Mouse (Mus musculus) neural tube, embryonic 10.5 days (tissue): ENCODE measurements around the gene Dgcr2.

Experiments
- DNase-seq: peaks from one replicate; pipeline ENCODE4 v3.0.0-alpha.2; 2017; ENCODE audit warnings: low spot score; ENCODE audit errors: extremely low spot score

Dgcr2 gene

DNA sequence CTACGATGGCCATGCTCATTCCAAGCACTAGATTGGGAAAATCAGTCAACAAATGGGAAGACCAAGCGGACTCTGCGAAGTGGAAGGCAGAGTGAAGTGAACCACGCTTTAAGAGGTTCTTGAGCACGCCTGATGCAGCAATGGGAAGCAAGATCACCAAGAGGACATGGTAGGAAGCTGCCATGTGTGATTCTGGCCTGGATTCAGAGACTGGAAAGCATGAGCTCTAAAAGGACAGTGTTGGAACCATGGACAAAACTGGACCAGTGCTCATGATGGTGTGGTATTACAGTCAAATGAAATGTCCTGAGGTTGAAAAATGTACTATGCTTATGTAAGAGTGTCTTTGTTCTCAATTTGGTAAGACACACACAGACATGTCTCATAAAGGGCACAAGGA lies 47.0 kb downstream of the Dgcr2 start:
- DNase-seq: no peak

DNA sequence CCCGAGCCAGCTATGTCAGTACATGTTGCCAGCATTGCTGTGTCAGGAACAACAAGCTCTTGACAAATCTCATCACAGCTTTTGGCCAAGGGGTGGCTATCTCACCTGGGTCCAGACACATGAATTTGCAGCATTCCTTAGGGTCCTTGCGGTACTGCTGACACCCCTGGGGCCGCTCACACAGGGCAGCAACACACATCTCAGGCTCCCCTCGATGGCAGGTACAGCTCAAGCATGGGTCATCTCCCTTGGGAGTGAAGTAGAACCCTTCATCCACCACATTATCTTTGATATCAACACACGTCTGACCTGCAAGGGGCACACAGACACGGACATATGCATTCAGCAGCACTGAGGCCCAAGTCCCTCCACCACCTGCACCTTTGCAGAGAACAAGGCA lies 48.9 kb downstream of the Dgcr2 start:
- DNase-seq: no peak

DNA sequence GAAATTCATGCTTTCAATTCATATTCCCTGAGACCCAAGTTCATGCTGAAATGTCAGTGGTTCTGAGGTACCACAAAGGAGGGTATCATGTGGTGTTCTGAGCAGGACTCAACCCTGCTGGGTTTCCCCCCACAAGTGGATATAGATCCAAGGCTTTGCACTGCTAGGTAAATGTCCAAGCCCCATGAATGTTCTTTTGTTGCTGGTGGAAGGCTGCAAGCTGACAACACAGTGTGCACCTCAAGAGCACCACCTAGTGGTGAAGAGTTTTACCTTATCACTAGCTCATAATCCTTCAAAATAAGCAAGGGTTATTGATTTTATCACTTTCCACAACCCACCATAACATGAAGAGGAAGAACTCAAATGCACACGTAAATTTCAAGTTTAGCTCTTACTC lies 49.4 kb downstream of the Dgcr2 start:
- DNase-seq: no peak

DNA sequence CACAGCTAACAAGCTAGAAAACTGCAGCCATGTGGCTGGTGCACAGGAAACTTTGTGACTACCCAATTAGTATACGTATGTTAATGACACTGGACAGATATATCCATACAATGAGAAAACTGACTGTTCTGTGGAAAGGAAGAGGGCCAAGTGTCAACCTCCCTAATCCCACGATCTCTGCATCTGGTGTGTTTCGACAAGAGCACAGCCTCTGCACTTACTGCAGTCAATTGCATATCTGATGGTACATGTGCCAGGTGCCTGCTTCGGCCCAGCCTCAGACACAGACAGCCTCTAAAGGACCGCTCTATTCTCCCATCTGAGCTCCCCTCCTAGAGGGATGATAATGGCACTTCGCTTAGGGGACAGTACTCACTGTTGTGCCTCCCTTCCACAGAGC lies 49.9 kb downstream of the Dgcr2 start:
- no peak for DNase-seq

DNA sequence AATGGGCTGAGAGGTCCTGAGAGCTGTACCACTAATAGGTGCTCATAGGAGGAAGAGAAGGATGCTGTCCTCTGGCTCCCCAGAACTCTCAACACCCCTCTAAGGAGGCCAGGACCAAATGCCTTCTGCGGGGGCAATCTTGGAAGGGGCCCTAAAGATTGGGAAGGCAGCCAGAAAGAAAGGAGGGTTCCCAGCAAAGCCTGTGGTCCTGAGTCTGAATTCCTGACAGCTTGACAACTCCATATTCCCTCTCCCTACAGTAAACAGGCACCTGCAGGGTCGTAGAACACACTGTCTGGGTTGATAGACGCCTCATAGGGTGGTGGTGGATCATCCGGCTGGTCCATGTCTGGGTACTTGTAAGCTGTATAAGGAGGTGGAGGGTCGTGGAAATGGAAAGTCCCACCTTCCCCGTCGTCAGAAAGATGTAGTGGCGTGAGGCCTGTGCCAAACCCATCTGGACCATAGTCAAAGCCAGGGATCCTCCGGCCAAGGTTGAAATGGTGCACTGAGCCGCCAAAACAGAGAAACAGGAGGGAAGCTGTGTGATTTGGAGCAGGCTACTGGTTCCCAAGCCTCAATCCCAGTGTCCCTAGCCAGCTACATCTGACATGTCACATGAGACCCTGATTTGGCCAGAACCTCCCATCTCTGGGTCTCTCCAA lies 54.5 kb downstream of the Dgcr2 start:
- no peak for DNase-seq

DNA sequence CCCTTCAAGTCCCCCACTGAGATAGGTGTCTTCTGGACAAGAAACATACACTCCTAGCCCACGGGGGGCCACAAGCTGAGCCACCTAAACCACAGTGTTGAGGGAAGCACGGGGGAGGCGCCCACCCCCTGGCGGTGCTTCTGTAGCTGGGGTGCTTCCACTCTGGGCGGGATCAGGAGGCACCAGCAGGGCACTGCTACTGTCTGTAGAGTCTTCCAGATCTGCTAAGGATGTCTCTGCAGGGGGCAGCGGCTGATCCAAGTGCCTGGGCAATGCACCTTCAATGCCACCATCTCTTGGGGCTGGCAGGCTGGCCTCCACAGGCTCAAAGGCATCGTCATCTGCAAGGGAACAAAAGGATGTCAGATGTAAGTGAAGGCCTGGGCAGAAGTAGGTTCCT lies 55.9 kb downstream of the Dgcr2 start:
- no peak for DNase-seq

DNA sequence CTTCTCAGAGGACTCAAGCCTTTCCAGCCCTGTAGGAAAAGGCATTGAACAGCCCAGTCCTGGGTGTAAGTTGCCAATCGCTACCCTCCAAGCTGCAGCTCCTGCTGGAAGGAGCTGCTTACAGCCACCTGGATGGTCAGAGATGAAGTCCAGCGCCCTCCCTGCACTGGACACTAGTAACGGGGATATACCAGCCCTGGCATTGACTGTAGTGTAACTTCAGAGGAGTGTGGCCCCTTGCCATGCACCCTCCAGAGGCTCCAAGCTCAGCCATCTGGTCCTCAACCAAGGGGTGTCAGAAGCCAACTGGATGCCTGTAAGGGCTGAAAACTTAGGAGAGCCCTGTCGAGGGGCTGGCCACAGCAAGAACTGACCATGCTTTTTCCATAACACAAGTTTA lies 58.4 kb downstream of the Dgcr2 start:
- DNase-seq: no peak

DNA sequence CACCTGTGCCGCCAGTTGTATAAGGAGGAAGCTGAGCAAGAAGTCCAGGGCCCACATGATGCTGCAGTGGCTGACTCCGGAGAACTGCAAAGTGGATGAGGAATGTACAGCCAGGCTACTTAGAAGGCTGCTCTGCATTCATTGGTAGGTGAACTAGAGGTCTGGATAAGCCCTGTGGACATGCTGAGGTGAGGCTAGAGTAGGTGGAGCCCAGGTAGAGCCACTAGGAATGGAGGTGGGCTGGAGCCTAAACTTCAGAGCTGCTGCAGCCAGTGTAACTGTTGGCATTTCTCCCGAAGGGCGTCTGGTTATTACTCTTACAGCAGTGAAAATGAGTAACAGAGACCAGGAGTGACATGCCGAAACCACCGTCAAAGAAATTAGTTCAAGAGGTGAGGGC lies 60.3 kb downstream of the Dgcr2 start, which contains the start of gene Car15:
Car15 (minus strand) TSS at position 314 of the 400 bp plus-strand sequence.
- no peak for DNase-seq

DNA sequence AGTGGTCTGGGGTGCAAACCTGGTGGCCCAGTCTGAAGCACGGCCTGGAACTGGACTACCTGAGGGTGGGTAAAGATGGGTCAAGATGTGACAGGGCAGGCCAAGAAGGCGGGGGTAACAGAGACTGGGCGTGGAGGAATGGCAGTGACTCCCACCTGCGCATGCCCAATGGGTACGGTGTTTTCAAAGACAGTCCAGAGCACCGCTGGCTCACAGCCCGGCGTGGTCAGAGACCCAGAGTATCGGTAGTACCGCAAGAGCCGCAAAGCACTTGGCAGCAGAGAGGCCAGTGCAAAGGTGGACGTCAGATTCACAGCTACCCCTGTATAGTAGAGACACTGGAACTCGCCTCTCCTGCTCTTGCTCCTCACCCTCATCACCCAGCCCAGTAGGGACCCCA lies 62.9 kb downstream of the Dgcr2 start:
- no peak for DNase-seq

DNA sequence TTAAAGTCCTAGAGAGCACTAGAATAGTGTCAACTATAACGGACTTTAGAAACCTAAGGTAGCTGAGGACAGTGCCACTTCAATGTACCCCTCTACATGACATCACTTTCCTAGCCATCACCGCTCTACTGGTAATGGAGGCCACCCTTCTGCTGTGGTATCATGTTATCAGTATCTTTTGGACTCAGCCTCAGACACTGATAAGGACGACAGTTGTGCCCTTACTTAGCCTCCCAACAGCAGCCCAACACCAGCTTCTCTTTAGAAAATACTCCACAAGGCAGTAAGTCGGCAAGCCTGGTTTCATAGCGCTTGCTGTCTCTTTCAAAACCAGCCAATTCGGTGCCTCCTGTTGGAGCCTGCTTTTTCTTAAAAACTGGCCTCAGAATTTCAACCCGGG lies 63.8 kb downstream of the Dgcr2 start:
- DNase-seq: no peak

DNA sequence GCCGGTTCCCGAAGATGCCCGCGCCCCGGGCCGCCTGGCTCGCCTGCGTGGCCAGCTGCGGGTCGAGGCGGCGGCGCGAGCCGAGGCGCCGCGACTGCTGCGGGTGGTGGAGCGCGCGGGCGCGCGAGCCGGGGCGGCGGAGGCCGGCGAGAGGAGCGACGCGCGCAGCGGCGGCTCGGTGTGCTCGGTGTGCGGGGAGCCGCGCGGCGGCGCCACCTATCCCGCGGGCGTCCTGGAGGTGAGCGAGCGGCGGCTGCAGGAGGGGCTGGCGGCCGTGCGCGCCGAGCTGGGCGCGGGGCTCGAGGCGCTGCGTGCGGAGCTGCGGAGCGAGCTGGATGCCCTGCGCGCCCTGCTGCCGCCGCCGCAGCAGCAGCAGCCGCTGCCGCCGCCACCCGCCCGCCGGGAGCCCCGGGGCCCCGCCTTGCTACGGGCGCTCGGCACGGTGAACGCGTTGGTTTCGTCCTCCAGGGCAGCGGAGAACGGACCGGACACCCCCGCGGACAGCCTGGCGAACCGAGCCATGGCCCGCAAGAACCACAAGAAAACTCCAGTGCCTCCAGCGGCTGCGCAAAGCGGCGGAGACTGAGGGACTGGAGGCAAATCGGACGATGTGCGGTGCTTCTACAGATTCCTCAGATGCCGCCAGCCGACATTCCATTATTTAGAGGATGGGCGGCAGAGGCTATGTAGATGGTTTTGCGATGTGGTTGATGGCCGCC lies 64.5 kb downstream of the Dgcr2 start:
- DNase-seq: peak; percentile 75

DNA sequence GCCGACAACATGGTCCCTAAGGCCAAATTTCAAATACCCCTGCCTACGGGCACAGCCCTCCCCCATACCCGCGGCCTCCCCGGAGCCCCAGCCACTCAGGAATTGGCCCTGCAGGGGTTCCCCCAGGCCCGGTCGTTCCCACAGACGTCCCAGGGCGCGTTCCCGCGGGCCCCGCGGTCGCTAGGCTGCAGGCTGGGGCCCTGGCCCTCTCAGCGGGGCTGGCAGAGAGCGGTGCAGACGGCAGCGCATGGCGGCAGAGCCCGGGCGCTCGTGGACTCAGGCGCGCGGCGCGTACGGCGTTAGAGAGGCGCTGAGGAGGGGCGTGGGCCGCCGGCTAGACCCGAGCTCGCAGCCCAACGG lies 65.1 kb downstream of the Dgcr2 start:
- peak; percentile 72 for DNase-seq

DNA sequence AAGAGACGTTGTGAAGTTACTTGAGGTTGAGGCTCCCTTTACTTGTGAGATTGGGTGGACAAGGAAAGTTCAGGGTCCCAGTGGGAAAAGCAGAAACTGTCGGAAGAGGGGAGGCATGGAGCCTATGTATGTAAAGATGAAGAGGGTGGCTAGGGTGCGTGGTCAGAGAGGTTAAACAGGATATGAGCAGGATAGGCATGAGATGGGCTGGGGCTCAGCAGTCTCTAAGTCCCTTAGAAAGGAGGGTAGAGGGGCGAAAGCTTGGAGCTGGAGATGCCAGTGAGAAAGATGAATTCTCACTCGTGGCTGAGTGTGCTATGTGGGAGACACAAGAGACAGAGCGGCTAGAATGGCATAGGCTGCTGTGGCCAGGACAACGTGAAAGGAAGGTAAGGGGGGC lies 65.5 kb downstream of the Dgcr2 start, which contains the start of gene B830017H08Rik:
B830017H08Rik (plus strand) TSS at position 301 of the 400 bp plus-strand sequence.
- DNase-seq: no peak

DNA sequence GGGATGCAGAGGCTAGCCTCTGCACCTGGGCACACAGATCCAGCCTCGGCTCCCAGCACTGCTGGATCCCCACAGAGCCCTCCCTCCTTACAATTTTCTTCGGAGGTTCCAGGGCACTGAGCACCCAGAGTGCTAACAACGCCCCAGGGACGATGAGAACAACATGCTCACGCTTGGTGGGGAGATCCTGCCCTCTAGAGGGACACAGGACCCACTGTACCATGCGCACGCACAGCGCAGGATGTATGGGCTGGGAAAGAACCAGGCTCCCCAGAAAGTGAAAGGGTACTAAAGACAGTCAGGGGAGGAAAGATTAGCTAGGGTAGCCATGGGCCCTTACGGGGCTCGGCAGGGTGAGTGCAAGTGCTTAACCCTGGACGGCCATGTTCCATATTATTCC lies 66.6 kb downstream of the Dgcr2 start:
- DNase-seq: no peak

DNA sequence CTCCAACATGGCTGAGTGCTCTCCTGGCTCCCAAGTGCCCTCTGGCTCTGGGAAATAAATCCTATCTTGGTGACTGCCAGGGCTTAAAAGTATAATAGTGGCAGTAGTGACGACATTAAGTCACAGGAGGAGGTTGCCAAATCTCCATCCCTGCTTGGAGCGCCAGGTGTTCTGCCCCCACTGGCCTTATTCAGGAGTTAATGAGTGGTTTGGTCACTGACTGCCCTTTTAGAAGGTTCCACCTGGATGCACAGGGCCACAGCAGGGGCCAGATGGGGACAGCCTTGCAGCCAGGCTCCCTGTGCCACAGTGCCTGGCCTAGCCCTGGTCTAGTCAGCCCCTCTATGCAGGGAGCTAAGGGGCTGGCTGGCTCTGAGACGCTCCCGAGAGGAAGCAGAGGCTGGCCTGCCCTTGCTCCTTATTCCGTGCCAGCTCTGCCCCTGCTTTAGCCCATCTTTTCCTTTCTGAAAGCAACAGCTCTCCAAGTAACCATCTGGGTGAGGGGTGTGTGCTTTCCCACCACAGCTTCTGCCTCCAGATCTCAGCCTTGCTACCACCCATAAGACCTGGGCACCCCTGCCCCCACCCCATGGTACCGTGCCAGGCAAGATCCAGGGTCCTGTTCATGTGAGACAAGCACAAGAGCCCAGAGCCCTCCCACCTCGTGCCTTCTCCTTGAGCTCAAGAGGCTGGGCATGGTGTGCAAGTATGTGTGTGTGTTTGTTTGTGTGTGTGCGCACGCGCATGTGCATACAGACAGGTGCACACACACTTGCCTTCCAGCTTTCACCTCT lies 67.8 kb downstream of the Dgcr2 start:
- no peak for DNase-seq

DNA sequence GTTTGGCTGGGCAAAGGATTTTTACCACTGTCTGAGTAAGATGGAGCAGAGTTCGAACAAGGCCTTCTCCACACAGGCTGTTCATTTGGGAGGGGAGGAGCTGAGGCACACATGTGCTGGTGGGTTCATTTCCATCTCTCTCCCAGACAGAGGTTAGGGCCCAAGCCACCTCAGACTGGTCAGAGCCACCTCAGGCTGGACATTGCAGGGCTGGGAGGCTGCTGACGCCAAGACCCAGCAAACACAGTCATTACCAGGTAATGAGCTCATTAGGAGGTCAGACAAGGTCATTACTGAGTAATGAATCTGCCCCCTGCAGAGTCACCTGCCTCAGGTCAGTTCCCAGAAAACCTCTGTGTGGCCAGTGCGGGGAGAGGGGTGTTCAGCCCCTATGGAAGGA lies 69.5 kb downstream of the Dgcr2 start:
- DNase-seq: no peak

DNA sequence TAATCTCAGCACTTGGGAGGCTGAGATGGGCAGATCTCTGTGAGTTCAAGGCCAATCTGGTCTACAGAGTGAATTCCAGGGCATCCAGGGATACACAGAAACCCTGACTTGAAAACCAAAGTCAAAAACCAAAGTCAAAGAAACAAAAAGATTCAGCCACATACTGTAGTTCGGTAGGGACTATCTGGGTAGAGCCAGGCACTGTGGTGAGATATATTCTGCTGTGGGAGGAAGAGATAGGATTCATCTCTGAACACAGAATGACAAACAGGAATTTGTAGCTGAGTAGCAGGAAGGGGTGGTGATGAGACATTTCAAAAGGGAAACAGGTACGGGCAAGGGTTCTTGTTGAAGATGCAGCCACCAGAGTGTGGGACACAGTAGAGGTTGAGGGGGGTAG lies 70.1 kb downstream of the Dgcr2 start:
- no peak for DNase-seq

DNA sequence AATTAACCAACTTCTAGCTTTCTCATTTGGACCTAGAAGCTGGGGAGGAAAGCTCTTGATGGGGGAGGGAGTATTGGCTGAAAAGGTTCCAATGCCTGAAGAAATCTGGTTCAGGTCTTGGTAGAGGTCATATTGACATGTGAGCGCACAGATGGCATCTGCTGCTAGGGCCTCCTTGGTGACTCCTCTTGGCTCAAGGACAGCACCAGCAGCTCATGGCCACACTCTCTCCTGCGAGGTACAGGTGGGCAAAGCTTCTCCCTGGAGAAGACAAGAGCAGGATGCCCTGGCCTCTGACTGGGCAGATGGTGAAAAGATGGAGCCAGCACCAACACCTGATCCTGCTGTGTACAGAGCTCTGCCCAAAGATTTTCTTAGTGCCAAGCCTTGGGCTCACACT lies 71.9 kb downstream of the Dgcr2 start:
- no peak for DNase-seq

DNA sequence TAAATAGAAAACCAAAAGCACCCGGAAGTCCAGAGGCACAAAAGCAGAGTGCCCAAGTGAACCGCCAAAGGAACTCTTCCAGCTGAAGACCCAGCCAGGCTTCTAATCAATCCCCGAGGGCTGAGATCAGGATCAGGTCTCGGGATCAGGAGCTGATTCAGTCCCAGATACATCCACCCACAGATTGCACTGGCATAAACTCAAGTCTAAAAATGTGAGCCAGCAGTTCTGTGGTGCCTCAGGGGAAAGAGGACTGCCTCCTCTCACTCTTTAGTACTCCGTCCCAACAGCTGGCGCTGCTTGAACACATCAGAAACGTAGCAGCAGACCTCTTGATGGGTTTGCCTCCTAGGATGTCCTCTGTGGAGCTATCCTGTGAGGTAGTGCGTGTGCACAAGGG lies 81.8 kb downstream of the Dgcr2 start:
- no peak for DNase-seq

DNA sequence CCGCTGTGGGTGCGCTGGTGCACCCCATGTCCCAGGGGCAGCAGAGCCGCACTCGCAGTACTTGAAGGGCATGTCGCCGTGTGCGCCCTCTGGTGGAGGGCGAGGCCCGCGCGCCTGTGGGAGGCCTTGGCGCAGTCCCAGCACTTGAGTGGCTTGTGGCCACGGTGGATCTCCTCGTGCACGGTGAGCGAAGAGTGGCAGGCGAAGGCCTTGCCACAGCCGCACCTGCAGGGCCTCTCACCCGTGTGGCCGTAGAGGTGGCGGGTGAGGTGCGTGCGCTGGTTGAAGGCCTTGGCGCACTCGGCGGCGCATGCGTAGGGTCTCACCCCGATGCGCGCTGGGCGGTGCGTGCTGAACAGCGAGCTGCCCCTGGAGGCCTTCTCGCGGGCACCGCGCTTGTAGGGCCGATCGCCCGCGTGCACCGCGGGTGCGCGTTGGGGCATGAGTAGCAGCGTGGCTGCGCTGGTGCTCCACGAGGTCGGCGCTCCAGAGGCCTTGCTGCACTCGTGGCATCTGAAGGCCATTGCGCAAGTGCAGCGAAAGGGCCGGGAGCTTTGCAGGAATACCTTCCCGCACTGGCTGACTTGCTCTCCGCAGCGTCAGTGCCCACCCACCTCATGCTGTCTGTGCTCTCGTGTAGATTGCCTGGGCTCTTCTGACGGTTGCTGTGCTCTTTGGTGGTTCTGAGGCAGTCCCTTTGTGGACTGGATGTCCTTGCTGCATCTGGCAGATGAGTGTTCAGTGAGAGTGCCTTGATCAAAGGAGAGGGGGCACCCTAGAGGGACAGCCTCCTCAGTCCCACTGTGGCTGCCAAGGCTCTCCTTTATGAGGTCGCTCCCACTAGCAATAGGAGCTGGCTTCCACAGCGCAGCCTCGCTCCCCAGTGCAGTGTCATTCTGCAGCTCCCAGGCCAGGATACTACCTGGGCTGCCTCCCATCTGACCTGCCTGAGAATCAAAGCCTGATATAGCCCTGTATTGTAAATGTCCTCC lies 82.7 kb downstream of the Dgcr2 start:
- DNase-seq: peak; percentile 92

DNA sequence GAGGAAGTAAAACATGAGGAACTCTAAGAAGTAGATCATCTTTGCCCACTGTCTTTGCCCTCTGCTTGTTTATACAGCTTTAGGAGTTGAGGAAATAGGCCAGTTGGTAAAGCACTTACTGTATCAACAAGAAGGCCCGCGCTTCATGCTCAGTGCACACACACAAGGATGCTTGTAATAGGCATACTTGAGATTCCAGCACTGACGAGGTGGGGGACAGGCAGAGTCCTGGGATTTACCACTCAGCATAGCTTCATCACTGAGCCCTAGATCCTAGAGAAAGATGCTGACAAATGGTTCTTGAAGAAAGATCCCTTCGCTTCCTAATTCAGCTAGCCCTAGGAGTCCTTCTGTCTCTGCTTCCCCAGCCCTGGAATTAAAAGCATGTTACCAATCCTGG lies 85.2 kb downstream of the Dgcr2 start:
- DNase-seq: peak; percentile 15
